Mouse (Mus musculus) 3134 (cell line): ENCODE results near the gene Ubr2.

Experiments used
- DNase-seq: peaks from one replicate; pipeline ENCODE4 v3.0.0-alpha.2; 2011; ENCODE audit warnings: low spot score; ENCODE audit not compliant: insufficient read length; ENCODE audit errors: extremely low read depth

Ubr2 gene

GRCm38 (mm10) chr17:46932961-46933360 is 77.4 kb downstream of the Ubr2 start:
- DNase-seq: peak; percentile 76

GRCm38 (mm10) chr17:46929897-46930296 is 80.5 kb downstream of the Ubr2 start:
- no peak for DNase-seq

- DNase-seq: no peak
Observed at GRCm38 (mm10) chr17:46929277-46929676, 81.1 kb downstream of the Ubr2 start.

- no peak for DNase-seq
Observed at GRCm38 (mm10) chr17:46927781-46928180, 82.6 kb downstream of the Ubr2 start.

- no peak for DNase-seq
Observed at GRCm38 (mm10) chr17:46926941-46927340, 83.4 kb downstream of the Ubr2 start.

- DNase-seq: no peak
Observed at GRCm38 (mm10) chr17:46926192-46926591, 84.2 kb downstream of the Ubr2 start.

GRCm38 (mm10) chr17:46920855-46921254 is 89.5 kb downstream of the Ubr2 start:
- no peak for DNase-seq

- DNase-seq: no peak
Observed at GRCm38 (mm10) chr17:46918951-46919350, 91.4 kb downstream of the Ubr2 start.

- DNase-seq: no peak
Observed at GRCm38 (mm10) chr17:46915129-46915528, 95.2 kb downstream of the Ubr2 start.

GRCm38 (mm10) chr17:46912331-46912730 is 98.0 kb downstream of the Ubr2 start:
- DNase-seq: no peak

GRCm38 (mm10) chr17:46910186-46910585 is 100.2 kb downstream of the Ubr2 start, which contains the start of gene Prph2:
Gene Prph2 (plus strand): TSS chr17:46910459.
- no peak for DNase-seq

GRCm38 (mm10) chr17:46903876-46904490 is 106.4 kb downstream of the Ubr2 start:
- DNase-seq: peak; percentile 36

GRCm38 (mm10) chr17:46900941-46901340 is 109.4 kb downstream of the Ubr2 start:
- no peak for DNase-seq

- no peak for DNase-seq
Observed at GRCm38 (mm10) chr17:46897221-46897950, 113.0 kb downstream of the Ubr2 start.

GRCm38 (mm10) chr17:46895426-46895825 is 114.9 kb downstream of the Ubr2 start:
- no peak for DNase-seq

GRCm38 (mm10) chr17:46890843-46891594 is 119.3 kb downstream of the Ubr2 start:
- no peak for DNase-seq

GRCm38 (mm10) chr17:46890116-46890815 is 120.1 kb downstream of the Ubr2 start, which contains the start of gene Tbcc:
Gene Tbcc (plus strand): TSS chr17:46890684.
- DNase-seq: peak; percentile 97

- DNase-seq: peak; percentile 92
Observed at GRCm38 (mm10) chr17:46889450-46890084, 120.8 kb downstream of the Ubr2 start.

GRCm38 (mm10) chr17:46888511-46889212 is 121.7 kb downstream of the Ubr2 start:
- DNase-seq: peak; percentile 51
